Mouse (Mus musculus) heart, postnatal 0 days (tissue): ENCODE measurements around the gene Tjp3. TPM values are rescaled to one million over a fixed set of nuclear protein-coding genes. Genes with fewer than 3 reads are reported as not detected.

Source experiments
- ATAC-seq: fragments of 200-750 bp; cut with Nextera tagmentation; 2 replicates; pipeline ENCODE4 v1.8.0; 2017; ENCODE audit warnings: low read depth, moderate number of reproducible peaks, moderate library complexity; ENCODE audit not compliant: insufficient read depth
- DNase-seq: peaks from one replicate; pipeline ENCODE4 v3.0.0-alpha.2; 2016; ENCODE audit warnings: low spot score
- H3K27ac ChIP-seq: fragments of 300-500 bp; sonication (generic); 2 replicates; pipeline ENCODE4 v1.5.1; 2014; ENCODE audit warnings: low read depth, mild to moderate bottlenecking
- H3K27me3 ChIP-seq: fragments of 300-500 bp; sonication (generic); 2 replicates; pipeline ENCODE4 v1.6.1; 2014; ENCODE audit warnings: low read length, mixed read lengths; ENCODE audit not compliant: control insufficient read depth, insufficient read depth
- H3K36me3 ChIP-seq: fragments of 300-500 bp; sonication (generic); replicated peaks from 2 replicates; pipeline ENCODE4 v1.6.1; 2014; ENCODE audit warnings: low read length, mixed read lengths; ENCODE audit not compliant: control insufficient read depth, insufficient read depth
- H3K4me1 ChIP-seq: fragments of 300-500 bp; sonication (generic); 2 replicates; pipeline ENCODE4 v1.6.1; 2014; ENCODE audit warnings: antibody characterized with exemption; ENCODE audit not compliant: control insufficient read depth, insufficient read depth
- H3K4me2 ChIP-seq: fragments of 300-500 bp; sonication (generic); 2 replicates; pipeline ENCODE4 v1.6.1; 2014; ENCODE audit warnings: low read depth, mild to moderate bottlenecking, low read length, moderate library complexity
- H3K4me3 ChIP-seq: fragments of 300-500 bp; sonication (generic); 2 replicates; pipeline ENCODE4 v1.5.1; 2014; ENCODE audit warnings: low read depth, low read length
- H3K9ac ChIP-seq: fragments of 300-500 bp; sonication (generic); replicated peaks from 2 replicates; pipeline ENCODE4 v1.6.1; 2014; ENCODE audit warnings: low read depth, low read length, mixed read lengths
- H3K9me3 ChIP-seq: fragments of 300-500 bp; sonication (generic); replicated peaks from 2 replicates; pipeline ENCODE4 v1.6.1; 2016; ENCODE audit warnings: low read length; ENCODE audit not compliant: control insufficient read depth
- CTCF ChIP-seq: IDR thresholded peaks from 2 replicates; pipeline ENCODE4 v1.5.1; 2016; ENCODE audit warnings: antibody characterized with exemption, control low read depth, low read depth
- EP300 ChIP-seq: IDR thresholded peaks from 2 replicates; pipeline ENCODE4 v1.6.1; 2016; ENCODE audit warnings: antibody characterized with exemption, low read depth
- WGBS: fragments of 180-500 bp; shearing (Covaris S2); extraction: QIAGEN DNeasy Blood & Tissue Kit; methylation state at CpG from one replicate; pipeline ENCODE4 v1.1.7; 2014; 5-methylcytosine and 5-hydroxymethylcytosine counted together
- polyA plus RNA-seq: library from polyadenylated mRNA; unstranded; fragments of >200 nt; fragmentation: Nextera tagmentation; extraction: Ambion mirVana; gene quantifications from 2 replicates; pipeline ENCODE4 v1.2.1, GENCODE M21; 2015
- total RNA-seq: library from RNA; depleted of rRNA; stranded (reverse); fragments of >200 nt; gene quantifications from 2 replicates; pipeline ENCODE4 v1.2.3, GENCODE M21; 2014; ENCODE audit warnings: low replicate concordance

The Tjp3 gene
- total and polyA plus RNA-seq, 2 experiments from 2014 or later: 0.51 to 2.3 TPM

GRCm38 (mm10) chr10:81254886-81255285 lies 36.5 kb downstream of the Tjp3 start:
- no peak overlapping the region for H3K4me3 ChIP-seq
- no peak overlapping the region for H3K9ac ChIP-seq
- no peak overlapping the region for H3K4me2 ChIP-seq
- H3K4me1 ChIP-seq: peaks cover 6% of the 10 kb centered on the region
- no peaks in the 10 kb centered on the region for H3K9me3 ChIP-seq
- no peak for DNase-seq
- ATAC-seq: no peak
- no peaks in the 10 kb centered on the region for H3K36me3 ChIP-seq
- H3K27me3 ChIP-seq: peaks cover 62% of the 10 kb centered on the region
- TF ChIP-seq CTCF (no peak), EP300 (no peak)
- H3K27ac ChIP-seq: no peak overlapping the region
- WGBS: 46% methylated on average over 1 of the region's 1 CpGs

DNA sequence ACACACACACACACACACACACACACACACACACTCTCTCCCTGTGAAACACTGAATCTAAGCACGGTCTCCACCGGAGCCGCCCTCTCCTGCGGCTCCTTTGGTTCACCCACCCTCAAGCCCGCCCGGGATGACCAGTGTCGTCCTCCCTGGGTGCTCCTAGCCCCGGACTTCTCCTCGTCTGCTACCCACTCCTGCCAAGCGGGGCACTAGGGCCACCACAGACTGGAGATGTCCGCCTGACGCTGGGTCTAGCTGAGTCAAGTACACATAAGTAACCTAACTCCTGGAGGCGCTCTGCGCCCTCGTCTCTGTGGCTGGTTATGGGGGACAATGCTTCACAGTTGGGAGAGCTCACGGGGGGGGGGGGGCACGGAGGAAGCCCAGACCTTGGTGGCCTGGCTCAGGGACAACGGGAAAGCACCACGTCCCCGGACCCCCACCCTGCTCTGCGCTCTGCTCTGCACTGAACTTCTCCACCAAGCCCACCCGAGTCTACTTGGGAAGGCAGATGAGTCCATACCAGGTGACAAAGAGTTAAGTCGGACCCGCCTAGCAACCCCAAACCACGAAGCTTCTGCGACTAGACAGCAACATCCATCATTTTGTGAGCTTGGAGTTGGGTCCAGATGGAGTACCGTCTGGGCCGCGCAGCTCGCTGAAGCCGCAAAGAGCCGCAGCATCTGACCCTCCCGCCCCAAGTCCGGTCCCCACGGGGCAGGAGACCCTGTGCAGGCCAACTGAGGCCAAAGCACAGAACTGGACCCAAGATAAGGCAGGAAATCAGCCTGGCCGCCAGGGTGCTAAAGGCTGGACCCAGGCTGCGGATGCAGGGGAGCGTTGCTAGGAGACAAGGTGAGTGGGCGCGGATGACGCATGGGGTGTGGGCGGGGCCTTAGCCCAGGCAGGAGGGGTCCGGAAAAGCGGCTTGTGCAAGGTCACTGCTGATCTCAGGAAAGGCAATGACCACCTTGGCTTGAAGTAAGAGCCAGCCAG lies 38.7 kb downstream of the Tjp3 start, which contains the start of gene Matk:
TSS of gene Matk (plus strand) at position 512 of the 996 bp plus-strand sequence.
- no peak for ATAC-seq
- WGBS: 13% methylated on average over 43 of the region's 44 CpGs
- H3K36me3 ChIP-seq: no peaks in the 10 kb centered on the region
- no peak within 1 kb of the TSS for H3K4me2 ChIP-seq
- no peak within 1 kb of the TSS for H3K27ac ChIP-seq
- peaks cover 50% of the 10 kb centered on the region for H3K27me3 ChIP-seq
- no peak within 1 kb of the TSS for H3K9ac ChIP-seq
- peaks cover 6% of the 10 kb centered on the region for H3K4me1 ChIP-seq
- no peak for DNase-seq
- H3K4me3 ChIP-seq: no peak within 1 kb of the TSS
- no peaks in the 10 kb centered on the region for H3K9me3 ChIP-seq
- TF ChIP-seq CTCF: no peak
- no peak for TF ChIP-seq EP300

GRCm38 (mm10) chr10:81249442-81249841 lies 41.9 kb downstream of the Tjp3 start:
- TF ChIP-seq EP300: no peak
- no peak for TF ChIP-seq CTCF
- no peak for ATAC-seq
- no peak for DNase-seq
- Histone ChIP-seq H3K4me3 (no peak overlapping the region), H3K36me3 (no peaks in the 10 kb centered on the region), H3K4me1 (0 out of 2 replicates have a peak, but pooled peaks cover 2% of the 10 kb centered on the region), H3K27ac (no peak overlapping the region), H3K27me3 (peaks cover 29% of the 10 kb centered on the region), H3K4me2 (no peak overlapping the region), H3K9me3 (no peaks in the 10 kb centered on the region), H3K9ac (no peak overlapping the region)
- WGBS: 77% methylated on average over 8 of the region's 8 CpGs

GRCm38 (mm10) chr10:81247804-81248203 lies 43.6 kb downstream of the Tjp3 start:
- Histone ChIP-seq H3K27me3 (peaks cover 13% of the 10 kb centered on the region), H3K36me3 (no peaks in the 10 kb centered on the region), H3K9ac (no peak overlapping the region), H3K4me3 (no peak overlapping the region), H3K9me3 (no peaks in the 10 kb centered on the region), H3K4me2 (no peak overlapping the region), H3K27ac (no peak overlapping the region), H3K4me1 (0 out of 2 replicates have a peak, but pooled peaks cover 2% of the 10 kb centered on the region)
- TF ChIP-seq EP300 (no peak), CTCF (no peak)
- ATAC-seq (no peak), DNase-seq (no peak)
- WGBS: 94% methylated on average over 2 of the region's 2 CpGs

DNA sequence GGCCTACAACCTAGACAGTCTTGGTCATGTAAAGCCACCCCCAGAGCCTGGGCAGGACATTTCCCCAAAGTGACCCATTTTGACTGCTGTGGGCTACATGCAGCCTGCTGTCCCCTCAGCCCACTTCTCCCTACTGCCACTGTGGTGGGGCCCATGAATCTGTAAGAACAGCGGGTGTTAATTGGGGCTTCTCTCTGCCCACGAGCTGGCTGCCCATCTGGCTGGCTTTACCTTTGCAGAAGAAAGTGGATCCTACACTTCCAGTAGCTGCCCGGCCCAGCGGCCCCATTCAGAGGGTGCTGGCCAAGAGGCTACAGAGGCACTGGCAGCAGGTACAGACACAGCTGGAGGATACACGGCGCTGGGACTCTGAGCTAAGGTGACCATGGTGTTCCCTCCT lies 46.2 kb downstream of the Tjp3 start:
- 0 out of 2 replicates have a peak, but pooled peaks cover 2% of the 10 kb centered on the region for H3K4me1 ChIP-seq
- no peak for DNase-seq
- H3K27ac ChIP-seq: no peak overlapping the region
- H3K27me3 ChIP-seq: peaks cover 9% of the 10 kb centered on the region
- no peak for ATAC-seq
- H3K36me3 ChIP-seq: no peaks in the 10 kb centered on the region
- no peak overlapping the region for H3K4me2 ChIP-seq
- no peaks in the 10 kb centered on the region for H3K9me3 ChIP-seq
- no peak overlapping the region for H3K4me3 ChIP-seq
- 90% methylated on average over 6 of the region's 6 CpGs for WGBS
- TF ChIP-seq EP300 (no peak), CTCF (no peak)
- H3K9ac ChIP-seq: no peak overlapping the region
